Mouse (Mus musculus) kidney, postnatal 4 days (tissue): ENCODE measurements around the gene Acvr1b.

Experiments
- DNase-seq, 2 experiments: peaks; one replicate each; pipeline ENCODE4 v3.0.0; 2021; ENCODE audit warnings: mixed read lengths in 2 of 2

Acvr1b gene

DNA sequence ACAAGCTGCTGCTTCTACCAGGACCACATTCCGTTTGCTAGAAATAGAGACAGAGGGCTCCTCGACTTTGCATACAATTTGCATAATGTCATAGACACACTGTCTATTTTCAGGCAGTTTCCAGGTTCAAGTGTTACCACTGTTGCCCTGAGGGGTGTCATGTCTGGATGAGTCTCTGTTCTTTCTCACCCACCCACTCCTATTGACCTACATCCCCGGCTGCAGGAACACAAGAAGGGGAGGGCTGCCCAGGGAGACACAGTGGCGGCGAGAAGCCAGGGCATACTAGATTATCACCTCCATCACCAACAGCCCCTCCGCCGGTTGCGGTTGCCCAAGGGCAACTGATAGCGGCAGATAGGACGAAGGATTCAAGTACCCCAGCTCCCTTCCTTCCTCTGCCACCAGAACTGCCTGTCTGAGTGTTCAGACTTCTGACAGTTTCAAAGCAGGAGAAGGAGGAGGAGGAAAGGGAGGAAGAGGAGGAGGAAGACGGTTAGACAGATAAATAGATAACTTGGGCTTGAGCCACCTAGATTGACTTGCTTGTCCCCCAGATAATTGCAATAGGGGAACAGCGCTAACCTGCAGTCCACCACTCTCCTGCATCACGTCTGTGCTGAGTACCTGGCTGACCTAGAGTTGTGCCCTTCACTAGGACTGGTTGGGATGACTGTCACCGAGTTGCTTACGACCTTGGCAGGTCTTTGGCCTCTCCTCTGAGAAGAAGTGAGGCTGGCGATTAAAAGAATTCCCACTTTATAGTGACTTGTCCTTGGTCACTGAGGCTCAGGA is 26.6 kb upstream of the Acvr1b start:
- peak in 1 of 2 experiments; percentile 0 for DNase-seq

GRCm38 (mm10) chr15:101147910-101148273 is 26.0 kb upstream of the Acvr1b start:
- no peak for DNase-seq

DNA sequence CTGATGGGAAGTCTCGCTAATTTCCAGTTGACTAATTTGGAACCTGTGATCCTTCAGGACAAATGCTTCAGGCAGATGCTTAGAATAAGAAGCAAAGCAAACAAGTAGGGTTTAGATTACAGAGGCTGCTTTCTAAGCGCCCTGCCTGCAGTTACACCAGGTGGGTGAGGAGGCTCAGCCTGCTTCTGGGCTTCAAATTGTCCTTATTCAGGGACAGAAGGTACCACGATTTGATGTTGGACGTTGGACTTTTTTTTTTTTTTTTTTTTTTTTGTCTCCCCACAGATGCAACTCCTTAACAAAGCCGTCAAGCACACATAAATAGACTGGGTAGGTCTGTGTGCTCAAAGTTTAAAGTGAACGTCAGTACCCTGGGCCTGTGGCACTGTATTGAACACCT is 25.3 kb upstream of the Acvr1b start:
- no peak for DNase-seq

- peak in 1 of 2 experiments; percentile 0 for DNase-seq
Observed at GRCm38 (mm10) chr15:101151409-101152261, 22.2 kb upstream of the Acvr1b start.

DNA sequence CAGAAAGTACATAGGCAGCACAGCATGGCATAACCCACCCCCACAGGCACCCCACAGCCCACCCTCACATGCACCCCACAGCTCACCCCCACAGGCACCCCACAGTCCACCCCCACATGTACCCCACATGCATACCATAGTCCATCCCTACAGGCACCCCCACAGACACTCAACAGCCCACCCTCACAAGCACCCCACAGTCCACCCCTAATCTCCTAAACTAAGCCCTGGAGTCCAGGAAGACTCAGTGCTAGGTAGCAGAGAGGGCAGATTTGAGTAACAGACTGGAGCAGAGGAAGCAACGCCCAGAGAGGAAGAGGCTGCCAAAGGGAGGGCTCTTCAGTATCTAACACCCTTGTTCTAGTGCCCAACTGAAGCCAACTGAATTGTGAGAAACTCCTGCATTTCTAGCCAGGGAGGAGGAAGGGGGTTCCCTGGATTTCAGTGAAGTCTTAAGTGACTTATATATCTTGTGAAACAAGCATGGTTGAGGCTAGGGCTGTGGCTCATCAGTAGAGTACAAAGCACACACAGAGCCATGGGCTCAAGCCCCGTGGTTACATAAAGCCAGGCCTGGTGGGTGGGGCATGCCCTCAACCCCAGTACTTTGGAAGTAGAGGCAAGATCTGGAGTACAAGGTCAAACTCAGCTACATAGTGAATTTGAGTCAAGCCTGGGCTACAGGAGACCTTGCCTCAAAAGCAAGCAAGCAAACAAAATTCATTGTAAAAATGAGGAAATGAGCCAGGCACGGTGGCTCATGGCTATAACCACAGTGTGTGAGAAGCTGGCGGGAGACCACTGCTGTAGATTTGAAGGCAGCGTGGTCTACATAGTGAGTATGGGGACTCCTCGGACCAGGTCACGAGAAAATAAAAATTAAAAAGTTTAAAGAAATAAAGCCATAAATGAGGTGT is 18.9 kb upstream of the Acvr1b start:
- no peak for DNase-seq

DNA sequence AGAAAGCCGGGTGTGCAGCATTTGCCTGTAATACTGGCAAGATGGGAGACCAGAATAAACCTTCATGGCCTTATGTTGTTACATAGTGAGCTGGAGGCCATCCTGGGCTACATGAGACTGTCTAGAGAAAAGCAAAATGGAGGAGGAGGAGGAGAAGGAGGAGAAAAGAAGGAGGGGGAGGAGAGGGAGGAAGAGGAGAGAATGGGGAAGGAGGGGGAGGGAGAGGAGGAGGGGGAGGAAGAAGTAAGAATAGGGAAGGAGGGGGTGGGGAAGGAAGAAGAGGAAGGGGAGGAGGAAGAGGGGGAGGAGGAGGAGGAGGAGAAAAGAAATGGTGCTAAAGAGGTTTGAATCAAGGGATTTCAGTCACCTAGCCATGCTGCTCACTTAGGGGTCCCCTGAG is 13.7 kb upstream of the Acvr1b start:
- DNase-seq: no peak

DNA sequence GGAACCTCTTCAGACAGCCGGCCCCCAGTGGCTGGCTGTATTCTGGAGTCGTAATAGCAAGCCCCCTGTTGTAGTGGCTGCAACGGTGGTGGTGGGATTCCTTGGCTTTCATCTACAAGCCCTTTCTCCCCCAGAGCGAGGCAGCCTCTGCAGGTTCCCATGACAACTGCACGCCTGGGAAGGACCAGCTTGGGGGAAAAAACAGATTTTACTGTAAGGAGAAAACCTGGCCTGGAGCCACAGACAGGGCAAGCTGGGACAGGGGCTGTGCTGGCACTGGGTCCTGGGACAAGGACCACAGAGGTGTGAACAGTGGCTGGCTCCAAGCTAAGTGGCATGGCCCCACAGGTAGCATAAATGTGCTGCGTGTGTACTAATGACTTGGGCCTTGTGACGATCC is 13.3 kb upstream of the Acvr1b start:
- peak in 1 of 2 experiments; percentile 53 for DNase-seq

GRCm38 (mm10) chr15:101161534-101161933 is 12.3 kb upstream of the Acvr1b start:
- DNase-seq: no peak

GRCm38 (mm10) chr15:101163056-101163458 is 10.8 kb upstream of the Acvr1b start:
- DNase-seq: peak in 1 of 2 experiments; percentile 63

GRCm38 (mm10) chr15:101163854-101164253 is 10.0 kb upstream of the Acvr1b start:
- no peak for DNase-seq

DNA sequence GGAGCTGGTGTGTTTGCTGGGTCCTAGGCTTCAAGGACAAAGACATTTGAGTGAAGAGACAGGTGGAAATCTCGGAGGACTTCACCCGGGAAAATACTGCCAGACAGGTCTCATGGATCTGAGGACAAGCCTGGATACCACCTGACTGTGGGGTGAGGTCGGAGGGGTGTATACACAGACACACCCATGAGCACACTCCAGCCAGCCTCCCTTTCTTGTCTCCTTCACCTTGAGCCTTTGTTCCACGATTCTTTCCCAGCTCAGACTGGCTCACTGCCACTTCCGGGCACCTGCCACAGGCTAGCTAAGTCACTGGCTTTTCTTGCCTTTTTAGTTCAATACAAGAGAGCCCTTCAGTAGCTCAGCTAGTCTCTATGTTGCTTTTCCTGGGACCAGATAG is 9.6 kb upstream of the Acvr1b start:
- no peak for DNase-seq

DNA sequence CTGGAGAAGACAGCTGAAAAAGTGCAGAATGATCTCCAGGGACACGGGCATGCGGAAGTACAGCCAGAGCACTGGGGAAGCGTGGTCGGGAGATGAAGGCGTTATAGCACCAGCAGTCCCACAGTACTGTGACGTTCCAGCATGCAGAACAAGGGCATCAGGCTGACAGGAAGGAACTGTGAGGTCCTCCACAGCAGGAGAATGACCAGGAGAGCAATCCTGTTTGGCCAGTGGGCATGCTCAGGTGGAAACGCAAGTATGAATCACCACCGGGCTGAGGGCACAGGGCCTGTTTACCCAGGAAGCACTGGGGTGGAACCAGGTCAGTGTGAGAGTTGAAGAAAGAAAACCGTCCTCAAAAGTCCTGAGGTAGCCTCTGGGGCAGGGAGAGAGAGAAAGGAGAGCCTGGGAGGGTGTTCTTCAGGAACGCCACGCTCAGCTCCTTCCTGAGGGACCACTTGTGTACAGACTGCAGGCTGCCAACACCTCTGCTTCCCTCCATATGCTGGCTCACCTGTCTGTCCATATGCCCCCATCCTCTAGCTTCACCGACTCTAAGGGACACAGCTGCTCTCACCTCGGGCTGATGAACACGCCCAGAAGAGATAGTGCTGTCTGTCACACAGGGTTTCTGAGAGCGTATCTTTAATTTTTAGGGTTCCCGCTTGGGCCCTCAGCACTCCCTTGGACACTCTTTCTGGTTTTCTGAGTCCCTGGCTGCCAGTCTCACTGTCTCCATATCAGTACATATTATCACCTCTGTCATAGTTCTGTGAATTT is 8.0 kb upstream of the Acvr1b start:
- DNase-seq: peak in 1 of 2 experiments; percentile 68

DNA sequence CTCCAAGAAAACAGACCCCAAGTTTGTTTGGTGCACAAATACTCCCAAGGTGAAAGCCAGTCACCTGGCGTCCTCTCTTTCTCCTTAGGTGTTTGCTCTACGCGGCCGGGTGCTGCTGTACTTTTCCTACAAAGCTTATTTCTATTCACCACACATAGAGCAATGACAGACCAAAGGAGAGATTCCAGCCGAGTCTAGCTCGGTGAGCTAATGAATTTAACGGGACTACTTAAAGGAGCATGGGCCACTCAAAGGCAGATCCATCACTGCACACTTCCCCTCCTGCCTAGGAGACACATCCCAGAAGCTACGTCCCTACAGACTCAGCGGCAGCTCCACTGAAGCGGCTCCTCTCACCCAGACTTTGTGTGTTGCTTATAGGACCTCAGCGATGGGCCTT is 6.3 kb upstream of the Acvr1b start:
- DNase-seq: no peak

- DNase-seq: no peak
Observed at GRCm38 (mm10) chr15:101169910-101170309, 4.0 kb upstream of the Acvr1b start.

GRCm38 (mm10) chr15:101170413-101170980 is 3.4 kb upstream of the Acvr1b start:
- no peak for DNase-seq

- DNase-seq: no peak
Observed at GRCm38 (mm10) chr15:101171272-101171671, 2.6 kb upstream of the Acvr1b start.

GRCm38 (mm10) chr15:101172016-101172415 is 1.9 kb upstream of the Acvr1b start:
- no peak for DNase-seq

GRCm38 (mm10) chr15:101174294-101175130 is 645 bp downstream of the Acvr1b start:
- DNase-seq: peak; percentile 41 to 58

GRCm38 (mm10) chr15:101175131-101175460 is 1.2 kb downstream of the Acvr1b start:
- no peak for DNase-seq

DNA sequence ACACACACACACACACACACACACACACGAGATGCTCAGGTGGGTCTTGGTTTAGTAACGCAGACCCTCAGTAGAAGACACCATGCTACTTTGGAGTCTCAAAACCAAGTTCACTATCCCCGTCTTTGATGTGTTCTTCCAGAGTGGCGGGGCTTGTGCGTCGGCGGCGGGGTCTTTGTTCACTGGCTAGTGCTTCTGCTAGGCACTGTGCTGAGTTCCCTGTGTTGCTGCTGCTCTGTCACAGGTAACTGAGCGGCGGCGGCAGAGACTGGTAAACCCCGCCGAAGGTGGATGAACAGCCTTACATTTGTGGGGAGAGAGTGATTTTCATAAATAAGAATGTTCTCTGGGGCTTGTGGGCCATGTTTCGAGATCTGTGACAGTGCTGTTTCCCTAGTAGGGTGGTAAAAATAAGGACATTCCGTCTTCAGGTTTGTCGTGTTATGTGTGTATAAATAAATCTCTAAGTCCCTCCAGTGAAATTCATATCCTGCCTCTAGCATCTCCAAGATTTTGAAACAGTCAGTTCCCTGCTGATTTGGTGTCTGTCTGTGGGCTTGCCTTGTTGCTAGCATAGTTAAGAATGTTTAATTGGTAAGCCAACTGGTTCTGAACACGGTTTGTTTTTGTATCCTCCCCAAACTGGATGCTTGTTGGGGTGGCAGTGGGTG is 1.9 kb downstream of the Acvr1b start:
- DNase-seq: peak in 1 of 2 experiments; percentile 49
